Mouse (Mus musculus): ENCODE data around the gene Hoxc4. TPM values are rescaled to one million over a fixed set of nuclear protein-coding genes. Genes with fewer than 3 reads are reported as not detected.

Hoxc4 gene
- polyA plus RNA-seq, 1 experiment from 2014 or later: 8.6 TPM

DNA sequence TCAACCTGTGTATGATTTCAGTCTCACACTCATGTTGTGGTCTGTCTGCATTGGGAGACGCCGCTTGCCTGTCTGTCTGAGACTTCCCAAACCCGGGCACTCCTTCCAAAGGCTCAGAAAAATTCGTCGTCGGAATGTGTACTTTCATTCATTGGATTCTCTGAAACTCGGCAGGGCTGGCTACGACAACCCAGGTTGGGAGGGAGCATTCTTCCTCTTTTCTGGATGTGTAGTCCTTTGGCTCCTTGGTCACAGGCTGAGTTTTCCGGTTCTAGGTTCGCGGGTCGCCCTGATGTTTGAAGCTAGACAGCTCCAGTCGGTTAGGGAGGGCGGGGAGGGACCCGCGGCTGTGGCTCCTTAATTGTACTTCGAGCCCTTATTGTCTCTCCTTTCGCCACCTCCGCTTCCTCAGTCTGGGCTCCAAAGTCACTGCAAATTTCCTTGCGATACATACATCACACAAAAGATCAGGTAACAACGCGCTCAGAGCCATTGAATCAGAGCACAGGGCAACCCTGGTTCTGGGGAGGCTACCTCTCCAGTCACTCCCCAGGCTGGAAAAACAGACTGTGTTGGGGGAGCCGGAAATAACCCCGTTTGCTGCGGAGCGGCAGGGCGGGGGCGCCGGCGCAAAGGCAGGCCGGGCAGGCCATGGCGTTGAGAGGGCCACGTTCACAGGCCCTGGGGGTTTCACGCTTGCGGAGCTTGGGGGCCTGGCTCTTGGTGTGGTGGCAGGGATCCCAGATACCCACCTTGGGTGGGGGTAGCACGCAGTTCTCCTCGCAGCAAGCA lies 41.9 kb upstream of the Hoxc4 start:
- Histone ChIP-seq H3K27me3 (ENCODE audit: control insufficient read depth, insufficient read depth, low read length) (peaks cover 16% of the 10 kb centered on the region), H3K4me2 (replicated peaks; ENCODE audit: low read depth, low read length) (peak overlapping the region; percentile 89), H3K4me1 (ENCODE audit: control insufficient read depth, insufficient read depth, low read length) (peaks cover 21% of the 10 kb centered on the region), H3K36me3 (ENCODE audit: control insufficient read depth, insufficient read depth, low read length) (no peaks in the 10 kb centered on the region), H3K9me3 (ENCODE audit: control insufficient read depth, low read length) (no peaks in the 10 kb centered on the region), H3K9ac (ENCODE audit: low read depth, low read length) (peak overlapping the region; percentile 99), H3K4me3 (ENCODE audit: low read length) (peak overlapping the region; percentile 70), H3K27ac (ENCODE audit: low read depth, low read length) (peak overlapping the region; percentile 96)
- peak; percentile 13; the same call in 1 of the 2 replicates for ATAC-seq (ENCODE audit: low FRiP score, low TSS enrichment)
- 1% methylated on average over 37 of the region's 37 CpGs for WGBS

DNA sequence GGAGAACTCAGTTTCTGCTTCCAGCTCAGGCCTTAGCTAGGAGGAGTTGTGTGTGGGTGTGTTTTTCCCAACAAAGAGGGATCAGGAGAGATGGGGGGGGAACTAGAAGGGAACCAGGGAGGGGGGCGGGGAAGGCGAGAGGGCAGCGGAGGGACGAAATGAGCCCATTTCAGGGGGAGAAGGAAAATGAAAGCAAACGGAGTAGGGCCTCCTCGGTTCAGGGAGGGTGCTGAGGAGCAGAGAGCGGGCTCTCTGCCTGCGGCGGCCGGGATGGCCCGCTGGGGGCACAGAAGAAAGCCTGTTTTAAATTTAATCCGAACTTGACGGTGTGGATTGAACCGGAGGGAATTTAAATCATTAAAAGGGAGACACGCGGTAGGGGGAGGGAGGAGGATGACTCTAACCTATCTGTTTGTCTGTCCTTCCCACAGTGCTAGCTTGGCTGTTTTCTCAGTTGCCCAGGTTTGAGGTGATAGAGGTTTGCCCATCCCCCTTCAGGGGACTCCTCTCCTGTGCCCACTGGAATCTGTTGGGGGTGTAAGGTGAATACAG lies 41.2 kb upstream of the Hoxc4 start:
- H3K4me3 ChIP-seq (ENCODE audit: low read length): peak overlapping the region; percentile 70
- peak overlapping the region; percentile 89 for H3K4me2 ChIP-seq (replicated peaks; ENCODE audit: low read depth, low read length)
- H3K9me3 ChIP-seq (ENCODE audit: control insufficient read depth, low read length): no peaks in the 10 kb centered on the region
- peaks cover 22% of the 10 kb centered on the region for H3K4me1 ChIP-seq (ENCODE audit: control insufficient read depth, insufficient read depth, low read length)
- peak overlapping the region; percentile 96 for H3K27ac ChIP-seq (ENCODE audit: low read depth, low read length)
- no peaks in the 10 kb centered on the region for H3K36me3 ChIP-seq (ENCODE audit: control insufficient read depth, insufficient read depth, low read length)
- peak overlapping the region; percentile 99 for H3K9ac ChIP-seq (ENCODE audit: low read depth, low read length)
- 2% methylated on average over 16 of the region's 16 CpGs for WGBS
- H3K27me3 ChIP-seq (ENCODE audit: control insufficient read depth, insufficient read depth, low read length): peaks cover 20% of the 10 kb centered on the region
- ATAC-seq (ENCODE audit: low FRiP score, low TSS enrichment): peak; percentile 34

DNA sequence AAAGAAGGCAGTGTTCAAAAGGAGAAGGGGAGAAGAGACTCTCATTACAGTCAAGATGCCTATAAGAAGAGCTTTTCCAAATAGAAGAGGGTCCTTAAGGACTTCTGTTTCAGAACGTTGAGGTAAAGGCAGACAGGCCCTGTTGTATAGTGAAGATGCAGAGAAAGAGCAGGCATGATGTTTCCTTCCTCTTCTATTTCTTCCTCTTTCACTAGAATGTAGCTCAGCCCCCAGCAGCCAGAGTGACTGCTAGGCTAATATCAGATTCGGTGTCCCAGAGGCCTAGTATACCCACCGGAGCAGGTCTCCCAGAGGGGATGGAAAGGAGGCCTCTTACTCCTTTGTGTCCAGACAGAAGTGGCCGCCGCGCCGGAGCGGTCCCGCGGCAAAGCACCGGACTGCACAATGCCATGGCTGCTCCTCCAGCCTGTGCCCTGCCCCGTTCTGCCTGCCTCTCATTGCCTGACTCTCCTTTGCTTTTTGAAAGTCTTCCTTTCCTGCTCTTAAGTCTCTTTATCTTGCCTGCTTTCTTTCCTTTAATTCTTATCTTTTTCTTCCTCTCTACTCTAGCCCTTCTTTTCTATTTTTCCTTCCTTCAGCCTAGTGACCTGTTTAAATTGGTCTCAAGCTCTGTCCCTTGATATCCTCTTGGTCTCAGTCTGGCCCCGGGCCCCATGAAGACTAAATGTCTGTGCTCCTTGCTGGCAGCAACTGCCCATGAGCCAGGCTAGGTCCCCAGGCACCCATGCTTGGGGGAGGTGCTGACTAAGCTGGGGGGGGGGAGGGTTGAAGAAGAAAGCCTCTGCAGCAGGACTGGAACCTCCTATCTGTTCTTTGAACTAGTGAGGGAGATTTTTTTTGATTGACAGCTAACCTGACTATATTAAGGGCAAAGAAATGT lies 39.9 kb upstream of the Hoxc4 start:
- Histone ChIP-seq H3K4me3 (ENCODE audit: low read length) (peak overlapping the region; percentile 70), H3K27me3 (ENCODE audit: control insufficient read depth, insufficient read depth, low read length) (peaks cover 16% of the 10 kb centered on the region), H3K36me3 (ENCODE audit: control insufficient read depth, insufficient read depth, low read length) (no peaks in the 10 kb centered on the region), H3K9ac (ENCODE audit: low read depth, low read length) (peak overlapping the region; percentile 99), H3K27ac (ENCODE audit: low read depth, low read length) (peak overlapping the region; percentile 96; the same call in 1 of the 2 replicates), H3K4me1 (ENCODE audit: control insufficient read depth, insufficient read depth, low read length) (peaks cover 31% of the 10 kb centered on the region), H3K4me2 (replicated peaks; ENCODE audit: low read depth, low read length) (peak overlapping the region; percentile 89), H3K9me3 (ENCODE audit: control insufficient read depth, low read length) (no peaks in the 10 kb centered on the region)
- ATAC-seq (ENCODE audit: low FRiP score, low TSS enrichment): no peak
- 2% methylated on average over 13 of the region's 13 CpGs for WGBS

DNA sequence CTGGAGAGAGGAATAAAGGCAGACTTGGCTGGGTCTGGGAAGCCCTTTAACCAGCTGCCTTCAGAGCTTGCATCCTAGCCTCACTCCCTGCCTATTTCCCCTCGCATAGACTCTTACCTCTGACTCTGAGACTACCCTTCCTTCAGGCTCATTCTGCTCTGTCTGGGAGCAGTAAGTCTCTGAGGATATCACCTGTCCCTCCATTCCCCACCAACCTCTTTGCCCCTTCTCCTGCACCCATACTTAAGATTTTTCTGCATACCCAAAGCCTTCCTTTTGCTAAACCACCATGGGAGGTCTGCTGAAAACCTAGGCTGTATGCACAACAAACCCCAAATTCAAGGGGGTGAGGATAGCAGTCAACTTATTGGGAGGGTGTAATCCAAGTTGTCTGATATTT lies 38.8 kb upstream of the Hoxc4 start:
- WGBS: 0% methylated on average over 1 of the region's 1 CpGs
- Histone ChIP-seq H3K9me3 (ENCODE audit: control insufficient read depth, low read length) (no peaks in the 10 kb centered on the region), H3K27ac (ENCODE audit: low read depth, low read length) (peak overlapping the region; percentile 96; the same call in 1 of the 2 replicates), H3K9ac (ENCODE audit: low read depth, low read length) (peak overlapping the region; percentile 99), H3K4me2 (replicated peaks; ENCODE audit: low read depth, low read length) (peak overlapping the region; percentile 89), H3K4me1 (ENCODE audit: control insufficient read depth, insufficient read depth, low read length) (peaks cover 40% of the 10 kb centered on the region), H3K4me3 (ENCODE audit: low read length) (peak overlapping the region; percentile 77), H3K36me3 (ENCODE audit: control insufficient read depth, insufficient read depth, low read length) (no peaks in the 10 kb centered on the region; the same call in 1 of the 2 replicates), H3K27me3 (ENCODE audit: control insufficient read depth, insufficient read depth, low read length) (peaks cover 18% of the 10 kb centered on the region)
- ATAC-seq (ENCODE audit: low FRiP score, low TSS enrichment): no peak

DNA sequence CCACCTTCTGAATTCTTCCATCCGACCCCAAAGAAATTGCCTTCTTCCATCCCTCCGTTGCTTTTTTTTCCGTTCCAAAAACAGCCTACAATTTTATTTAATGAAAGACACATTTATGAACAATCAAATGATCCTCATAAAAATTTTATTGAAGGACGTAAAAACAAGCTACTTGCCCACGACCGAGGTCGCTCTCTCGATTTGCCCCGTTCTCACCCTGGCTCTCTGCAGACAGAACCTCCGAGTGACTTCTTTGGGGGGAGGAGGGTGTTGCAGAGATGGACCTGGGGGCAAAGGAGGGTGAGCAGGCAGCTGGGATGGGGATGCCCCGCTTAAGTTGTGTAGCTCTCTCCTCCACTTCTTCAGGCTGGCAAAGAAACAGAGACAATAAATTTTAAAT lies 38.4 kb upstream of the Hoxc4 start:
- Histone ChIP-seq H3K9ac (ENCODE audit: low read depth, low read length) (peak overlapping the region; percentile 99), H3K4me3 (ENCODE audit: low read length) (peak overlapping the region; percentile 77), H3K27me3 (ENCODE audit: control insufficient read depth, insufficient read depth, low read length) (peaks cover 18% of the 10 kb centered on the region), H3K4me2 (replicated peaks; ENCODE audit: low read depth, low read length) (peak overlapping the region; percentile 89), H3K36me3 (ENCODE audit: control insufficient read depth, insufficient read depth, low read length) (no peaks in the 10 kb centered on the region; the same call in 1 of the 2 replicates), H3K9me3 (ENCODE audit: control insufficient read depth, low read length) (no peaks in the 10 kb centered on the region), H3K4me1 (ENCODE audit: control insufficient read depth, insufficient read depth, low read length) (peaks cover 44% of the 10 kb centered on the region), H3K27ac (ENCODE audit: low read depth, low read length) (peak overlapping the region; percentile 96)
- WGBS: 5% methylated on average over 11 of the region's 11 CpGs
- ATAC-seq (ENCODE audit: low FRiP score, low TSS enrichment): no peak

DNA sequence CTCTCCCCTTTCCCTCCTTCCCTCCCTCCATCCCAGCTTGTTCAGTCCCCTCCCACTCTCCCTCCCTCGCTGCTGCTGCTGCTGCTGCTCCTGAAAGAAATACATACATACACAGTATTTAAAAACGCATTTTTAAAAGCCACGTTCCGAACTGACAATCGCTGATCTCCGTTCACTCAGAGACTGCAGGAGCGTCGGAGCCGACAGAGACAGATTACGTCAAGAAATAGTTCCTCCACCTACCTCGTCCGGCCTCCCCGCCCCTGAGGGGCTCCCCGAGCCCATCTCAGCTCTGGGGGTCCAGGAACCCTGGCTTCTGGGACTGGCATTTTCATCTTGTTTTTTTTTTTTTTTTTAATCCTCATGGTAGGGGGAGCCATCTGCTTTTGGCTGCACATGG lies 37.8 kb upstream of the Hoxc4 start:
- peak overlapping the region; percentile 96 for H3K27ac ChIP-seq (ENCODE audit: low read depth, low read length)
- peaks cover 50% of the 10 kb centered on the region for H3K4me1 ChIP-seq (ENCODE audit: control insufficient read depth, insufficient read depth, low read length)
- peak overlapping the region; percentile 99 for H3K9ac ChIP-seq (ENCODE audit: low read depth, low read length)
- H3K4me3 ChIP-seq (ENCODE audit: low read length): peak overlapping the region; percentile 77
- H3K4me2 ChIP-seq (replicated peaks; ENCODE audit: low read depth, low read length): peak overlapping the region; percentile 89
- H3K27me3 ChIP-seq (ENCODE audit: control insufficient read depth, insufficient read depth, low read length): peaks cover 24% of the 10 kb centered on the region
- ATAC-seq (ENCODE audit: low FRiP score, low TSS enrichment): 0 out of 2 replicates have a peak, but pooled peaks have one; percentile 7
- WGBS: 0% methylated on average over 14 of the region's 14 CpGs
- H3K36me3 ChIP-seq (ENCODE audit: control insufficient read depth, insufficient read depth, low read length): no peaks in the 10 kb centered on the region; the same call in 1 of the 2 replicates
- no peaks in the 10 kb centered on the region for H3K9me3 ChIP-seq (ENCODE audit: control insufficient read depth, low read length)

DNA sequence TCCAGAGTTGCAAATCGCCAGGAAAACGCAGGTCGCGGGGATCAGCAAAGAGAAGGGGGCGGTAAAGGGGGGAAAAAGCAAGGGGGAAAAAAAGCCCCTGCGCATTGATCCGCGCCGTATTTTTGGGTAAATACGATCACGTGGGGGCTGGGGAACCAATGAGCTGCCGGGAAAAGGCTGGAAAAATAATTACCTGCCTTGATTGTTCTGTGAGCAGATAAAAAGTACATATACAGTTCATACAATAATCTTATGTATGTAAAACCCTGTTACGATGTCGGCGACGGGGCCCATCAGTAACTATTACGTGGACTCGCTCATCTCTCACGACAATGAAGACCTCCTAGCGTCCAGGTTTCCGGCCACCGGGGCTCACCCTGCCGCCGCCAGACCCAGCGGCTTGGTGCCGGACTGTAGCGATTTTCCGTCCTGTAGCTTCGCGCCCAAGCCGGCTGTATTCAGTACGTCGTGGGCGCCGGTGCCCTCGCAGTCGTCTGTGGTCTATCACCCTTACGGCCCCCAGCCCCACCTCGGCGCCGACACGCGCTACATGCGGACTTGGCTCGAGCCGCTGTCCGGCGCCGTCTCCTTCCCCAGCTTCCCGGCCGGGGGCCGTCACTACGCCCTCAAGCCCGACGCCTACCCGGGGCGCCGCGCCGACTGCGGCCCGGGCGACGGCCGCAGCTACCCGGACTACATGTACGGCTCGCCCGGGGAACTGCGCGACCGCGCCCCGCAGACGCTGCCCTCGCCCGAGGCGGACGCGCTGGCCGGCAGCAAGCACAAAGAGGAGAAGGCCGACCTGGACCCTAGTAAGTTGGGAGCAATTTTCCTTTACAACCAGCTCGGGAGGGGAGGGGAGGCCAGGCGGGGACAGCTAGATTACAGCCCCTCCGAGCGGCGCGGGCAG lies 37.1 kb upstream of the Hoxc4 start:
- Histone ChIP-seq H3K9me3 (ENCODE audit: control insufficient read depth, low read length) (no peaks in the 10 kb centered on the region), H3K27ac (ENCODE audit: low read depth, low read length) (peak overlapping the region; percentile 96), H3K4me1 (ENCODE audit: control insufficient read depth, insufficient read depth, low read length) (peaks cover 56% of the 10 kb centered on the region), H3K27me3 (ENCODE audit: control insufficient read depth, insufficient read depth, low read length) (peaks cover 31% of the 10 kb centered on the region), H3K36me3 (ENCODE audit: control insufficient read depth, insufficient read depth, low read length) (no peaks in the 10 kb centered on the region; the same call in 1 of the 2 replicates), H3K9ac (ENCODE audit: low read depth, low read length) (peak overlapping the region; percentile 99), H3K4me3 (ENCODE audit: low read length) (peak overlapping the region; percentile 77), H3K4me2 (replicated peaks; ENCODE audit: low read depth, low read length) (peak overlapping the region; percentile 89)
- under 1% methylated on average over 88 of the region's 88 CpGs for WGBS
- ATAC-seq (ENCODE audit: low FRiP score, low TSS enrichment): no peak

DNA sequence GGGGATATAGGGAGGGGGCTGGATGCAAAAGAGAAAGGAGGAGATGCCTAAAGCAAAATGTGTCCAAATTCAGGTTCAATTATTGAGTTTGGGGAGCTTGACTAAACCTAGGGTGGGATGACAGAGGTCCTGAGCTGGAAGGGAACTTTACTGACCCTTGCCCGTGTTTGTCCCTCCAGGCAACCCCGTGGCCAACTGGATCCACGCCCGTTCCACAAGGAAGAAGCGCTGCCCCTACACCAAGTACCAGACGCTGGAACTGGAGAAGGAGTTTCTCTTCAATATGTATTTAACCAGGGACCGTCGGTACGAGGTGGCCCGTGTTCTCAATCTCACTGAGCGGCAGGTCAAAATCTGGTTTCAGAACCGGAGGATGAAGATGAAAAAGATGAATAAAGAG lies 35.0 kb upstream of the Hoxc4 start:
- peak overlapping the region; percentile 89 for H3K4me2 ChIP-seq (replicated peaks; ENCODE audit: low read depth, low read length)
- peaks cover 33% of the 10 kb centered on the region; the same call in 1 of the 2 replicates for H3K27me3 ChIP-seq (ENCODE audit: control insufficient read depth, insufficient read depth, low read length)
- H3K9ac ChIP-seq (ENCODE audit: low read depth, low read length): peak overlapping the region; percentile 99
- H3K4me3 ChIP-seq (ENCODE audit: low read length): peak overlapping the region; percentile 77
- H3K27ac ChIP-seq (ENCODE audit: low read depth, low read length): peak overlapping the region; percentile 42; the same call in 1 of the 2 replicates
- ATAC-seq (ENCODE audit: low FRiP score, low TSS enrichment): no peak
- no peaks in the 10 kb centered on the region; the same call in 1 of the 2 replicates for H3K36me3 ChIP-seq (ENCODE audit: control insufficient read depth, insufficient read depth, low read length)
- H3K9me3 ChIP-seq (ENCODE audit: control insufficient read depth, low read length): no peaks in the 10 kb centered on the region
- WGBS: 6% methylated on average over 12 of the region's 12 CpGs
- H3K4me1 ChIP-seq (ENCODE audit: control insufficient read depth, insufficient read depth, low read length): peaks cover 61% of the 10 kb centered on the region
